Mouse (Mus musculus): Measurements from ENCODE around the gene Mphosph9. TPM values are rescaled to one million over a fixed set of nuclear protein-coding genes. Genes with fewer than 3 reads are reported as not detected.

Gene Mphosph9
- total and polyA plus RNA-seq, 3 experiments: 10.4 to 60.8 (median 10.9) TPM

DNA sequence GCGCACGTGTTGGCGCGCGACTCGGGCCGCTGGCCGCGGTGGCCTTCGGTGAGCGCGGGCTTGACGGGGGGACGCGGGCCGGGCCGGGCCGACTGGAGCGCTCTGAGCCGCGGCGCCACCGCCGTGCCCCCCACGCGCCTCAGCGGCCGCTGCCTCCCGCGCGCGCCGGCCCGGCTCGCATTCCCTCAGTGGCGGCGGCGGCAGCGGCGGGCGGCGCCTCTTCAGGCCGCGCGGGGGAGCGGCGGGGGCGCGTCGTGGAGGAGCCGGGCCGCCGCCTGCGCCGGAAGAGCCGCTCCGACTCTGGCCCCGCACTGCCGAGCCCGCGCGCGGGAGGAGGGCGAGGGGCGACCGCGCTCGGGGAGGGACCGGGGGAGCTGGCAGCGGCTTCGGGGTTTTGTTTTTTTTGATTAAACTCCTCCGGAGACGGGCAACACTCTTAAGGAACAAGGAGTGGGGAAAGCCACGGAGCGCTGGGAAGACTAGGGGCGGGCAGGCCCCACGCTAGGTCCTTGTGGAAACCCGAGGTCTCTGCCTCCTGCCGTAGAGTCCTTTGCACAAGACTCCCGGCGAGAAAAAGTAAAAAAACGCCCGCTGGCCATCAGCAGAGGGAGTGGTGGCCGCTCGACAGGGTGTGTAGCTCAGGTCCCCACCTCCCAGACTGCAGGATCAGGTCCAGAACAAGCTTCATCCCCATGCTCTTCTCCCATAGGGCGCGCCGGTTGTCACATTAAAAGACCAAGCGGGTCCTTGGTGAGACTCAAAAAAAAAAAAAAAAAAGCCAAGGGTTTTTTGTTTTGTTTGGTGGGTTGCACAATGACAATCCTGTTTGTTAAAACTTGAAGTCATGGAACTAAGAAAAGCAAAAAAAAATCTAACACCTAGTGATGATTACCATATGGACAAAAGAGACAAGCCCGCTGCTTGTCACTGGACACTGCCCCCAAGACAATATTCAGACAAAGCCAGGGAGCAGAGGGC, 77.9 kb downstream of the Mphosph9 start, which contains the start of gene Pitpnm2 (continued):
- TF ChIP-seq HCFC1 (IDR thresholded peaks at IDR 0.05; ENCODE audit: low read depth, low read length) (no peak), SIN3A (IDR thresholded peaks at IDR 0.05; ENCODE audit: low read length) (0 out of 2 replicates have a peak, but pooled peaks have one; percentile 26), ZKSCAN1 (IDR thresholded peaks at IDR 0.05; ENCODE audit: low read depth, low read length) (no peak), MXI1 (IDR thresholded peaks at IDR 0.05; ENCODE audit: low read depth, low read length) (peak; percentile 46), MAFK (IDR thresholded peaks at IDR 0.05; ENCODE audit: borderline replicate concordance, low read depth, low read length) (no peak), UBTF (IDR thresholded peaks at IDR 0.05; ENCODE audit: borderline replicate concordance, insufficient read depth, low read depth, low read length) (no peak; the same call in 1 of the 2 replicates), ETS1 (IDR thresholded peaks at IDR 0.05; ENCODE audit: low read depth, low read length) (no peak), ZMIZ1 (IDR thresholded peaks at IDR 0.05; ENCODE audit: low read depth, low read length) (peak; percentile 42; the same call in 1 of the 2 replicates)

- Histone ChIP-seq H3K79me2 (ENCODE audit: control insufficient read depth, insufficient read depth, low read length, poor library complexity) (peaks cover 15% of the 10 kb centered on the region), H3K27me3 (ENCODE audit: control insufficient read depth in 1 of 2, insufficient read depth in 2 of 2, low read length in 2 of 2) (no peaks in the 10 kb centered on the region), H3K9me3 (replicated peaks; ENCODE audit: insufficient read depth, low read length) (no peaks in the 10 kb centered on the region), H3K9ac (ENCODE audit: control insufficient read depth, low read depth, low read length, poor library complexity, severe bottlenecking) (peak overlapping the region; percentile 98), H3K36me3 (ENCODE audit: control insufficient read depth in 1 of 2, insufficient read depth in 2 of 2, low read length in 2 of 2) (peaks cover 0 to 3% of the 10 kb centered on the region in 2 experiments; a peak in 3 of 4 replicates), H3K27ac (ENCODE audit: control insufficient read depth, low read depth, low read length) (peak overlapping the region; percentile 31), H3K4me3 (ENCODE audit: control insufficient read depth in 1 of 2, insufficient read depth in 1 of 2, low read depth in 2 of 2, low read length in 2 of 2) (peak overlapping the region; percentile 78 to 97), H3K4me1 (ENCODE audit: control insufficient read depth in 1 of 2, insufficient read depth in 2 of 2, low read length in 2 of 2) (no peaks in the 10 kb centered on the region)
- peak; percentile 44 for DNase-seq (ENCODE audit: low read depth, low spot score)
- TF ChIP-seq NELFE (IDR thresholded peaks at IDR 0.05; ENCODE audit: low read depth, low read length) (0 out of 2 replicates have a peak, but pooled peaks have one; percentile 5), ZNF384 (IDR thresholded peaks at IDR 0.05; ENCODE audit: low read depth, low read length) (no peak), SMC3 (IDR thresholded peaks at IDR 0.05; ENCODE audit: low read depth, low read length) (no peak), CTCF (IDR thresholded peaks at IDR 0.05 in 2 of 3, conservative IDR thresholded peaks at IDR 0.05 in 1 of 3; ENCODE audit: control insufficient read depth in 1 of 3, insufficient read depth in 1 of 3, low read depth in 2 of 3, low read length in 3 of 3, poor library complexity in 1 of 3, severe bottlenecking in 1 of 3) (no peak)
Observed at GRCm38 (mm10) chr5:124248845-124249613, 78.7 kb downstream of the Mphosph9 start.

GRCm38 (mm10) chr5:124247986-124248626, 79.7 kb downstream of the Mphosph9 start:
- Histone ChIP-seq H3K79me2 (ENCODE audit: control insufficient read depth, insufficient read depth, low read length, poor library complexity) (peaks cover 15% of the 10 kb centered on the region), H3K27ac (ENCODE audit: control insufficient read depth, low read depth, low read length) (no peak overlapping the region), H3K4me1 (ENCODE audit: control insufficient read depth in 1 of 2, insufficient read depth in 2 of 2, low read length in 2 of 2) (no peaks in the 10 kb centered on the region), H3K9me3 (replicated peaks; ENCODE audit: insufficient read depth, low read length) (no peaks in the 10 kb centered on the region), H3K4me3 (ENCODE audit: control insufficient read depth in 1 of 2, insufficient read depth in 1 of 2, low read depth in 2 of 2, low read length in 2 of 2) (no peak overlapping the region), H3K36me3 (ENCODE audit: control insufficient read depth in 1 of 2, insufficient read depth in 2 of 2, low read length in 2 of 2) (peaks cover 0 to 3% of the 10 kb centered on the region in 2 experiments; a peak in 3 of 4 replicates), H3K9ac (ENCODE audit: control insufficient read depth, low read depth, low read length, poor library complexity, severe bottlenecking) (no peak overlapping the region), H3K27me3 (ENCODE audit: control insufficient read depth in 1 of 2, insufficient read depth in 2 of 2, low read length in 2 of 2) (no peaks in the 10 kb centered on the region)
- DNase-seq (ENCODE audit: low read depth, low spot score): peak; percentile 25
- TF ChIP-seq TBP (IDR thresholded peaks at IDR 0.05; ENCODE audit: low read depth, low read length): no peak
- TF ChIP-seq NRF1 (IDR thresholded peaks at IDR 0.05; ENCODE audit: insufficient read depth, low read depth, low read length, poor library complexity, severe bottlenecking): no peak
- no peak for TF ChIP-seq POLR2AphosphoS5 (IDR thresholded peaks at IDR 0.05; ENCODE audit: borderline replicate concordance, low read depth, low read length)
- TF ChIP-seq RCOR1 (IDR thresholded peaks at IDR 0.05; ENCODE audit: low read depth, low read length): no peak
- no peak for TF ChIP-seq CHD2 (IDR thresholded peaks at IDR 0.05; ENCODE audit: low read length)
- TF ChIP-seq ZKSCAN1 (IDR thresholded peaks at IDR 0.05; ENCODE audit: low read depth, low read length): no peak
- TF ChIP-seq ZMIZ1 (IDR thresholded peaks at IDR 0.05; ENCODE audit: low read depth, low read length): no peak
- no peak for TF ChIP-seq GABPA (IDR thresholded peaks at IDR 0.05; ENCODE audit: low read depth, low read length)
- no peak for TF ChIP-seq ETS1 (IDR thresholded peaks at IDR 0.05; ENCODE audit: low read depth, low read length)
- TF ChIP-seq POLR2AphosphoS2 (IDR thresholded peaks at IDR 0.05; ENCODE audit: low read length): no peak

Data from MEL (cell line).